Comparison of ENCODE assay signal across 23 mouse cellular contexts in the genomic region with DNA sequence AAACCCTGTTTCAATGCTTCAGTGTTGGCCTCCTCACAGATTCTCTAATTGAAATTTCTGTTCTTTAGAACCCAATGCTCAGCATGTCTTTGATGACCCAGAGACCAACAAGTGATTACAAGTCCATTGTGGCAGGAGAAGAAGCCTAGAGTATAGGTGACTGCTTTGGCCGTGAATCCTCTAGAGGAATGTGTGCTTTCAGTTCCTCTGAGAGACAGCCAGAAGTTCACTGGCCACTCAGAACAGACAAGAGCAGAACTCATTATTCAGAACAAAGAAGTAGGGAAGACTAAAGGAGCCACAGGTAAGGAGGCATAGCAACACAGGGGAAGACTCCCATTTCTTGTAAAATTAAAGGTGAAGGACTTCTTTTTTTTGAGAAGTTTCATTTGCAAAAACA. TPM values are rescaled to one million over a fixed set of nuclear protein-coding genes. Genes with fewer than 3 reads are reported as not detected.
DNase-seq lines count a peak whose midpoint lies in the region; ATAC-seq and TF ChIP-seq lines count a peak whose summit lies in the region.
"Had no signal": no experiment of that assay in that cellular context is flagged by ENCODE, and none has a peak within 500 bp of the region (broad histone marks: within the 10 kb centered on the region; RNA-seq: fewer than 3 reads in every experiment).

No protein-coding gene starts in this region.

- TF ChIP-seq RAD21 in CH12.LX (IDR thresholded peaks at IDR 0.05; ENCODE audit: low read depth, low read length): no peak

- no peaks in the 10 kb centered on the region for H3K27me3 ChIP-seq in midbrain, embryonic 11.5 days (ENCODE audit: control insufficient read depth, insufficient read depth, low read length)
- no peaks in the 10 kb centered on the region for H3K27me3 ChIP-seq in midbrain, embryonic 14.5 days (ENCODE audit: control insufficient read depth, insufficient read depth, low read length)
- no peaks in the 10 kb centered on the region for H3K27me3 ChIP-seq in CH12.LX (replicated peaks)
- H3K27me3 ChIP-seq in small intestine, adult 2 months (ENCODE audit: control insufficient read depth, insufficient read depth, low read length): no peaks in the 10 kb centered on the region
- no peaks in the 10 kb centered on the region for H3K27me3 ChIP-seq in hindbrain, embryonic 16.5 days (replicated peaks; ENCODE audit: control insufficient read depth, insufficient read depth, low read length)

- H3K9me3 ChIP-seq in midbrain, embryonic 11.5 days (ENCODE audit: control insufficient read depth, low read length): no peaks in the 10 kb centered on the region
- no peaks in the 10 kb centered on the region for H3K9me3 ChIP-seq in midbrain, embryonic 14.5 days (ENCODE audit: control insufficient read depth, low read length)
- H3K9me3 ChIP-seq in CH12.LX (replicated peaks; ENCODE audit: low read length): no peaks in the 10 kb centered on the region
- no peaks in the 10 kb centered on the region for H3K9me3 ChIP-seq in hindbrain, embryonic 16.5 days (ENCODE audit: control insufficient read depth, low read length)
- H3K9me3 ChIP-seq: G1E had no signal

- no peaks in the 10 kb centered on the region for H3K4me1 ChIP-seq in midbrain, embryonic 11.5 days (ENCODE audit: control insufficient read depth, insufficient read depth, low read length)
- H3K4me1 ChIP-seq in midbrain, embryonic 14.5 days (ENCODE audit: control insufficient read depth, insufficient read depth, low read length): no peaks in the 10 kb centered on the region
- H3K4me1 ChIP-seq in CH12.LX (ENCODE audit: control insufficient read depth in 1 of 2, insufficient read depth in 2 of 2): peaks cover 0 to 18% of the 10 kb centered on the region in 2 experiments; a peak in 2 of 4 replicates
- H3K4me1 ChIP-seq in small intestine, adult 2 months (ENCODE audit: control insufficient read depth, insufficient read depth, insufficient read length, low read length): peaks cover 16% of the 10 kb centered on the region; the same call in 1 of the 2 replicates
- no peaks in the 10 kb centered on the region for H3K4me1 ChIP-seq in hindbrain, embryonic 16.5 days (ENCODE audit: control insufficient read depth, insufficient read depth, low read depth, low read length)

- peak; percentile 92 for TF ChIP-seq EP300 in CH12.LX (IDR thresholded peaks at IDR 0.05; ENCODE audit: low read length)

- in situ Hi-C loops in CH12.LX (cut with MboI; ENCODE audit: low pct_ligation_motif_present, low pct_unique_long_range_greater_than_20kb, low sequenced_read_pairs): no loop called here

- dilution Hi-C loops in CH12.LX (cut with MboI; ENCODE audit: extremely low pct_ligation_motif_present, extremely low pct_unique_long_range_greater_than_20kb, low sequenced_read_pairs): no loop called here

- no peaks in the 10 kb centered on the region for H3K36me3 ChIP-seq in midbrain, embryonic 11.5 days (ENCODE audit: control insufficient read depth, insufficient read depth, low read length)
- no peaks in the 10 kb centered on the region for H3K36me3 ChIP-seq in midbrain, embryonic 14.5 days (ENCODE audit: control insufficient read depth, insufficient read depth, low read length)
- no peaks in the 10 kb centered on the region for H3K36me3 ChIP-seq in CH12.LX (replicated peaks in 1 of 2; ENCODE audit: control insufficient read depth in 1 of 2, insufficient read depth in 1 of 2, low read length in 1 of 2)
- no peaks in the 10 kb centered on the region for H3K36me3 ChIP-seq in small intestine, adult 2 months (ENCODE audit: control insufficient read depth, insufficient read depth, low read length)
- no peaks in the 10 kb centered on the region for H3K36me3 ChIP-seq in hindbrain, embryonic 16.5 days (ENCODE audit: control insufficient read depth, insufficient read depth, low read length)
- H3K36me3 ChIP-seq: G1E had no signal

- no peak for DNase-seq in layer of hippocampus, adult 2 months (ENCODE audit: low spot score in 2 of 2)
- no peak for DNase-seq in layer of hippocampus, adult 9-11 months
- DNase-seq in midbrain, embryonic 11.5 days (ENCODE audit: low spot score, missing footprints): peak; percentile 8
- DNase-seq in midbrain, embryonic 14.5 days: no peak
- DNase-seq in CH12.LX (ENCODE audit: extremely low read depth): peak; percentile 43
- no peak for DNase-seq in embryo, embryonic 10.5 days (ENCODE audit: low spot score)
- DNase-seq: adrenal gland, adult 2 months; adrenal gland, adult 8-10 months; adrenal gland, postnatal 10 days; adrenal gland, postnatal 14 days; adrenal gland, postnatal 25 days; adrenal gland, postnatal 36 days; B cell, adult 2 months; cerebellum, adult 11 months; cerebellum, adult 11-12 months; cerebellum, adult 18-20 months had no signal

- no peak overlapping the region for H3K4me2 ChIP-seq in midbrain, embryonic 11.5 days
- no peak overlapping the region for H3K4me2 ChIP-seq in midbrain, embryonic 14.5 days (ENCODE audit: low read length)
- no peak overlapping the region for H3K4me2 ChIP-seq in CH12.LX (ENCODE audit: insufficient read depth, low read depth, poor library complexity, severe bottlenecking)
- H3K4me2 ChIP-seq in hindbrain, embryonic 16.5 days (ENCODE audit: low read length): no peak overlapping the region

- TF ChIP-seq POLR2A in CH12.LX (IDR thresholded peaks at IDR 0.05; ENCODE audit: low read depth, low read length): no peak
- no peak for TF ChIP-seq POLR2A in small intestine, adult 2 months (IDR thresholded peaks at IDR 0.05; ENCODE audit: low read depth, low read length)

- 0 out of 2 replicates have a peak overlapping the region, but pooled peaks have one; percentile 5 for H3K27ac ChIP-seq in layer of hippocampus, adult 2 months
- no peak overlapping the region for H3K27ac ChIP-seq in midbrain, embryonic 11.5 days (ENCODE audit: low read depth, low read length)
- no peak overlapping the region for H3K27ac ChIP-seq in midbrain, embryonic 14.5 days (replicated peaks; ENCODE audit: low read depth, low read length)
- H3K27ac ChIP-seq in CH12.LX (ENCODE audit: insufficient read depth, low read depth): no peak overlapping the region
- peak overlapping the region; percentile 12 for H3K27ac ChIP-seq in small intestine, adult 2 months (ENCODE audit: insufficient read depth, low read depth, low read length)
- no peak overlapping the region for H3K27ac ChIP-seq in hindbrain, embryonic 16.5 days (ENCODE audit: low read depth, low read length)

- no peaks in the 10 kb centered on the region for H3K79me2 ChIP-seq in CH12.LX (replicated peaks; ENCODE audit: control insufficient read depth, extremely low read depth, insufficient read depth, poor library complexity, severe bottlenecking)

- no peak for TF ChIP-seq CTCF in layer of hippocampus, adult 2 months (conservative IDR thresholded peaks at IDR 0.05)
- no peak for TF ChIP-seq CTCF in CH12.LX (conservative IDR thresholded peaks at IDR 0.05 in 1 of 2, IDR thresholded peaks at IDR 0.05 in 1 of 2; ENCODE audit: low read depth in 2 of 2, low read length in 2 of 2)
- TF ChIP-seq CTCF in small intestine, adult 2 months (IDR thresholded peaks at IDR 0.05; ENCODE audit: extremely low read depth, insufficient read length, insufficient replicate concordance, low read depth, low read length): no peak

- WGBS in midbrain, embryonic 11.5 days: 75% methylated on average over 1 of the region's 1 CpGs
- 88% methylated on average over 1 of the region's 1 CpGs for WGBS in midbrain, embryonic 14.5 days
- 78% methylated on average over 1 of the region's 1 CpGs for whole genome bisulfite sequencing in small intestine, adult 2 months
- 87% methylated on average over 1 of the region's 1 CpGs for WGBS in hindbrain, embryonic 16.5 days

- no peak for ATAC-seq in midbrain, embryonic 11.5 days (ENCODE audit: low FRiP score)
- no peak for ATAC-seq in midbrain, embryonic 14.5 days (ENCODE audit: low FRiP score, low TSS enrichment)
- ATAC-seq in hindbrain, embryonic 16.5 days: no peak
- ATAC-seq: activated CD4-positive, CD25-positive, alpha-beta regulatory T cell, adult 4 months; CD4-positive, CD25-positive, alpha-beta regulatory T cell, adult 4 months; Patski had no signal

- H3K4me3 ChIP-seq in layer of hippocampus, adult 2 months: no peak overlapping the region
- no peak overlapping the region for H3K4me3 ChIP-seq in midbrain, embryonic 11.5 days (ENCODE audit: low read depth, low read length)
- H3K4me3 ChIP-seq in midbrain, embryonic 14.5 days (replicated peaks; ENCODE audit: low read depth, low read length): no peak overlapping the region
- no peak overlapping the region for H3K4me3 ChIP-seq in CH12.LX (replicated peaks in 1 of 3; ENCODE audit: low read depth in 2 of 3, low read length in 2 of 3, poor library complexity in 1 of 3)
- H3K4me3 ChIP-seq in small intestine, adult 2 months (ENCODE audit: low read depth, low read length): no peak overlapping the region
- H3K4me3 ChIP-seq in hindbrain, embryonic 16.5 days (ENCODE audit: low read length): no peak overlapping the region

- H3K9ac ChIP-seq in midbrain, embryonic 11.5 days (ENCODE audit: low read length): no peak overlapping the region
- H3K9ac ChIP-seq in midbrain, embryonic 14.5 days (replicated peaks; ENCODE audit: low read length): no peak overlapping the region
- H3K9ac ChIP-seq in CH12.LX (ENCODE audit: insufficient read depth, low read depth): no peak overlapping the region
- H3K9ac ChIP-seq in hindbrain, embryonic 16.5 days (ENCODE audit: low read depth, low read length): no peak overlapping the region

TF ChIP-seq in CH12.LX, 34 proteins besides CTCF, POLR2A, EP300 and RAD21 (continues in another document):
- no peak for TF ChIP-seq USF2 (conservative IDR thresholded peaks at IDR 0.05; ENCODE audit: low read depth, low read length)
- TF ChIP-seq ZKSCAN1 (IDR thresholded peaks at IDR 0.05; ENCODE audit: borderline replicate concordance, low read depth, low read length): no peak
- no peak for TF ChIP-seq MEF2A (IDR thresholded peaks at IDR 0.05; ENCODE audit: borderline replicate concordance, low read depth, low read length)
- TF ChIP-seq ETS1 (conservative IDR thresholded peaks at IDR 0.05; ENCODE audit: low read depth, low read length): no peak
- peak; percentile 25; the same call in 1 of the 2 replicates for TF ChIP-seq CHD2 (IDR thresholded peaks at IDR 0.05; ENCODE audit: low read length)
- no peak for TF ChIP-seq USF1 (IDR thresholded peaks at IDR 0.05; ENCODE audit: low read depth, low read length)
- no peak for TF ChIP-seq E2F4 (IDR thresholded peaks at IDR 0.05; ENCODE audit: insufficient replicate concordance, low read depth, low read length)
- TF ChIP-seq CHD1 (IDR thresholded peaks at IDR 0.05; ENCODE audit: low read depth, low read length): no peak
- TF ChIP-seq ELF1 (IDR thresholded peaks at IDR 0.05; ENCODE audit: low read depth, low read length): no peak

RNA-seq across cellular contexts. Expression of gene Slc4a4, which starts 52.5 kb away (rescaled TPM):
- 100 to 1,000 TPM; 154 to 161 TPM for total RNA-seq in layer of hippocampus, adult 2 months (2021)
- 1.6 and 2.2 TPM in 2 replicates for polyA plus RNA-seq in midbrain, embryonic 11.5 days (2014; fragmentation: Nextera tagmentation; extraction: Ambion mirVana)
- polyA plus RNA-seq in midbrain, embryonic 14.5 days (2014; fragmentation: Nextera tagmentation; extraction: Ambion mirVana): 4.8 and 6.6 TPM in 2 replicates
- total RNA-seq in CH12.LX (2012; rRNA removed) (not detected in 2 replicates), CH12.LX (2014; rRNA removed) (0.03 TPM in 1 of 2 replicates, not detected in the other)
- not detected in 2 replicates for polyA plus RNA-seq in CH12.LX (2012; ENCODE audit: insufficient read length, low read depth)
- 11.0 and 15.3 TPM in 2 replicates for polyA plus RNA-seq in small intestine, adult 2 months (2012; rRNA removed)
- 9.1 and 9.5 TPM in 2 replicates for polyA plus RNA-seq in hindbrain, embryonic 16.5 days (2015; fragmentation: Nextera tagmentation; extraction: Ambion mirVana)
- total RNA-seq: MEL had no signal
- polyA plus RNA-seq: CD4-positive, CD25-positive, alpha-beta regulatory T cell, adult 4 months; G1E had no signal

Comparison
In these comparisons a context has a peak if more than half of its experiments do, and no peak if none do; other contexts are left out.
1. DNase-seq: peak in midbrain, embryonic 11.5 days (single experiment) and CH12.LX (single experiment); none in layer of hippocampus, adult 2 months (0 of 2), layer of hippocampus, adult 9-11 months (single experiment), midbrain, embryonic 14.5 days (single experiment) and embryo, embryonic 10.5 days (single experiment).
2. H3K27ac ChIP-seq: peak in layer of hippocampus, adult 2 months (single experiment) and small intestine, adult 2 months (single experiment); none in midbrain, embryonic 11.5 days (single experiment), midbrain, embryonic 14.5 days (single experiment), CH12.LX (single experiment) and hindbrain, embryonic 16.5 days (single experiment).